Mouse (Mus musculus) heart, adult 8-10 months (tissue): ENCODE results near the gene Mep1a. TPM values are rescaled to one million over a fixed set of nuclear protein-coding genes. Genes with fewer than 3 reads are reported as not detected.

Source experiments
- DNase-seq: peaks from one replicate; pipeline ENCODE4 v3.0.0; 2022; ENCODE audit warnings: low spot score
- total RNA-seq, 4 experiments: library from RNA; stranded (reverse); gene quantifications; 2 replicates each; pipeline ENCODE4 v1.2.4; 2022

Gene Mep1a
- total RNA-seq, 4 experiments from 2014 or later = not detected

GRCm38 (mm10) chr17:43477621-43478020 is 25.0 kb downstream of the Mep1a start:
- no peak for DNase-seq

DNA sequence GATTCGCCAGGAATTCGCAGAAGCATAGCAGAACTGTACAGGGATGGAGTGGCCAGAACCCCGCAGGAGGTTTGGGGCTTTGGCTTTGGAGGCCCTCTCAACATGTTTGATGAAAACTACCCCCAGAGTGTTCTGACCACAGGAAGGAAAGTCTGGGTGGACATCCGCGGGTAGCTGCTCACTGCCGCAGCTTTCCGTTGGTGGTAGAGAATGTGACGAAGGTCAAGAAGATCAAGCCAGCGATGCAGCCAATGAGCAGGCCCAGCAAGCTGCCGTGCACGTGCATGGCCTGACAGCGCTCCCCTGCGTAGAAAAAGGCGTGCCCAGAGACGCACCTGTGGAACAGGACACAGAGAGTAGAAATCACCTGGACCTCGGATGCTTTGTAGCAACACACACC is 27.8 kb downstream of the Mep1a start:
- DNase-seq = no peak

GRCm38 (mm10) chr17:43472558-43472957 is 30.1 kb downstream of the Mep1a start:
- no peak for DNase-seq

- peak; percentile 26 for DNase-seq
These were observed 32.6 kb downstream of the Mep1a start for GRCm38 (mm10) chr17:43470039-43470438.

DNA sequence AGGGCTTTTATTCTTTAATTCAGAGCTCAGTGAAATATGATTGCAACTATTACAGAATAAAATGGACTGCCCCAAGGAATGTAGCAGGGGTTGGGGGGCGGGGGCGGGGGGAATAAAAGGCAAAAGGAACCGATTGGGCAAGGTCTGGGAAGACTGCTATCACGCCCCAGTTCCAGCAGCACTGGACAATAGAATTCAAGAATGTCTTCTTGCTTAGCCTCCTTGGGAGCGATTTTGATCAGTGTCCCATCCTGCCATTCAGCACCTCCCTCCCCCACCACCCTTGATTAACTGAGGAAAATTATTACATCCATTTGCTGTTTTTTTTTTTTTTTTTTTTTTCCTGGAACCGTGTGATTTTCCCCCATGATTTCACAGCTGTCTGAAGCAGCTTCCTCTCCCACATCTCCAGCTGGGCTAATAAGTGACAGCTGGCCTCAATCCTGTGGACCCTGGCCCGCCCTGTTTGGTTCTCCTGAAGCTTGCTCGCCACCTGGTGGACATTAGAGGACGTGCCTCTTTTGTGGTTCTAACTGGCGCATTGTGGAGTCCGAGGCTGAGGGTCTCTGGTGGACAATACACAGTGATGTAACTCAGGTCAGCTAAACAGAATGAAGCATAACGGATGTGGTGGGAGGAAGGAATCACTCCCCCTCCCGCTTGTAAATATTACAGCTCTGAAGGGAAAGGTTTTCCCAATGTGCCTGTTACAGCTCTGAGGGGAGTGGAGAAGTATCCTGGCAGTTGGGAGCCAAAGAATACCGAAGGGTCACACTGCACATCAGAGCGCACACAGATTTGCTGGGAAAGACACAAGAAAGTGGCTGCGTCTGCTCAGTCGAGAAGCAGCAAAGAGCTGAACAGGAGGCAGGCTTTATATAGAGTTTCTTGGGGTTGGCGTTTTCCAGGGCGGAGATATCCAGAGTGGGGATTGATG is 42.1 kb downstream of the Mep1a start:
- peak; percentile 79 for DNase-seq

DNA sequence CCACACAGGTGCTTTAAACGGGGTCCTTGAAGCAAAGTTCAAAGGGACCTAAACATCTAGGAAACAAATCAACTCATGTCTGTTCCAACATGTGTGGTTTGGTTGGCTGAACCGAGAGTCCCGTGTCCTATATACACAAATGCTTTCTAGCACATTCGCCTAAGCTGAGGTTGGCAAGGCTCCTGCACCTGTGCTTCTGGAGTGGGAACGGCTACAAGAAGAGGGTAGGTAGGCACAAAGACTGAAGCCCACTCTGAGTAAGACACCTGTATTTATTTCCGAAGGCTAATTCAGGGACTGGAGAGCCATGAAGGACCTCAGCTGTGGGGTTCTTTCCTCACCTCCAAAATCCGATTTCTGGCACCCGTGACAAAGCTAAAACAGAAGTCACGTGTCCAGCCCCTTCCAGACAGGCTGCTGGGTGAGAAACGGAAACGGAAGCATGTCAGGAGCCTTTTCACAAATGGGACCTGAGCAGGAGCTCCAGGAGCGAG is 42.8 kb downstream of the Mep1a start:
- peak; percentile 27 for DNase-seq

DNA sequence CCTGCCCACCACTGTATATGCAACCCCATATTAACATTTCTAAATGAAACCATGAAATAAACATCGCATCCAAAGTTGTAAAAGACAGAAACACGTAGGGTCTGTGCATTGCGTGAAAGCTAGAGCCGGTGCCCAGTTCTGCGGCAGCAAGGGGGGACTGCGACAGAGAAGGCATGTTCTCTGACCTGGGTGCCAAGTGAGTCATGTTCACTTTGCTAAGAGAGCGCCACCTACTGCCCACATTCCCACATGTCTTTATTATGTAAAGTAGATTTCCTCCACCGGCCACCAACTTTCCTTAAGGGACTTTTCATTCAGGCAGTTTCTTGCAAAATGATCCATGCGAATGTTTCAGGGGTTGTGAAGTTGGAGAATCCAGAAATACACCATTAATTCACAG is 44.0 kb downstream of the Mep1a start:
- peak; percentile 74 for DNase-seq

GRCm38 (mm10) chr17:43451216-43451615 is 51.4 kb downstream of the Mep1a start:
- no peak for DNase-seq

- peak; percentile 60 for DNase-seq
These were observed 68.1 kb downstream of the Mep1a start for GRCm38 (mm10) chr17:43434485-43434884.

- no peak for DNase-seq
These were observed 70.9 kb downstream of the Mep1a start for GRCm38 (mm10) chr17:43431692-43432091.

Other genes starting within 250 kb of the Mep1a start
- gene Adgrf1, start 232.5 kb downstream of the Mep1a start, total RNA-seq = not detected
- 100 to 1,000 TPM; 195 to 206 (median 199) TPM for gene Adgrf5, start 142.4 kb downstream of the Mep1a start, total RNA-seq
- gene Ankrd66, start 40.8 kb upstream of the Mep1a start, total RNA-seq = not detected
- 1 to 10 TPM; 4.5 to 6.1 (median 5.6) TPM for gene Pla2g7, start 65.3 kb upstream of the Mep1a start, total RNA-seq
- under 1 TPM in 1 of 4 experiments, not detected in 3; 0.03 TPM for gene Tdrd6, start 127.5 kb upstream of the Mep1a start, total RNA-seq
- gene Slc25a27, start 164.4 kb upstream of the Mep1a start, total RNA-seq = 1 to 10 TPM; 1.3 to 4.1 (median 3.5) TPM
- 1 to 10 TPM; 4.3 to 6.4 (median 5.3) TPM for gene Cyp39a1, start 164.6 kb upstream of the Mep1a start, total RNA-seq